Mouse (Mus musculus): ENCODE measurements around the gene Obsl1. TPM values are rescaled to one million over a fixed set of nuclear protein-coding genes. Genes with fewer than 3 reads are reported as not detected.

Gene Obsl1
- total and polyA plus RNA-seq, 3 experiments = 0.47 to 0.84 TPM; not detected in 1

DNA sequence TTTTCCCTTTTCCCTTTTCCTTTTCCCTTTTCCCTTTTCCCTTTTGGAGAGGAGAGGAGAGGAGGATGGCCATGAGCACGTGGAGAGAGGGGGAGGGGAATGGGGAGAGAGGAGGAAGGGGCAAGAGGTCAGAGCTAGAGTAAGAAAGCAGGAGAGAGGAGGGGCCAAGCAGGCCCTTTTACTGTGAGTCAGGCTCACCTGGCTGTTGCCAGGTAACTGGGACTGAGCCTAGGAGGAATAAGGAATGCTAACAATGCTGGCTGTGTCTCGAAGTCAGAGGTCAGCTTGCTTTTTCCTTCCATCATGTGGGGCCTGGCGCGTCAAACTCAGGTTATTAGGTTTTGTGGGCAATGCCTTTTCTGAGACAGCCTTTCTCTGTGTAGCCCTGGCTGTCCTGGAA lies 11.7 kb upstream of the Obsl1 start:
- H3K9ac ChIP-seq (ENCODE audit: insufficient read depth, low read depth) = no peak overlapping the region
- no peak overlapping the region for H3K4me2 ChIP-seq (ENCODE audit: insufficient read depth, low read depth, poor library complexity, severe bottlenecking)
- H3K36me3 ChIP-seq (replicated peaks in 1 of 2; ENCODE audit: control insufficient read depth in 1 of 2, insufficient read depth in 1 of 2, low read length in 1 of 2) = no peaks in the 10 kb centered on the region
- H3K4me3 ChIP-seq (replicated peaks in 1 of 3; ENCODE audit: low read depth in 2 of 3, low read length in 2 of 3, poor library complexity in 1 of 3) = no peak overlapping the region
- in situ Hi-C loops (cut with MboI; ENCODE audit: low pct_ligation_motif_present, low pct_unique_long_range_greater_than_20kb, low sequenced_read_pairs) (no loop called here), dilution Hi-C loops (cut with MboI; ENCODE audit: extremely low pct_ligation_motif_present, extremely low pct_unique_long_range_greater_than_20kb, low sequenced_read_pairs) (no loop called here)
- H3K27me3 ChIP-seq (replicated peaks) = peaks cover 2% of the 10 kb centered on the region
- no peaks in the 10 kb centered on the region for H3K79me2 ChIP-seq (replicated peaks; ENCODE audit: control insufficient read depth, extremely low read depth, insufficient read depth, poor library complexity, severe bottlenecking)
- no peak for DNase-seq (ENCODE audit: extremely low read depth)
- no peak overlapping the region for H3K27ac ChIP-seq (ENCODE audit: insufficient read depth, low read depth)
- H3K9me3 ChIP-seq (replicated peaks; ENCODE audit: low read length) = no peaks in the 10 kb centered on the region
- H3K4me1 ChIP-seq (ENCODE audit: control insufficient read depth in 1 of 2, insufficient read depth in 2 of 2) = peaks cover 0 to 9% of the 10 kb centered on the region in 2 experiments; a peak in 2 of 4 replicates
- no peak for TF ChIP-seq NRF1 (IDR thresholded peaks at IDR 0.05; ENCODE audit: low read depth, low read length)
- TF ChIP-seq CHD1 (IDR thresholded peaks at IDR 0.05; ENCODE audit: low read depth, low read length) = no peak
- no peak for TF ChIP-seq RAD21 (IDR thresholded peaks at IDR 0.05; ENCODE audit: low read depth, low read length)
- TF ChIP-seq ZC3H11A (IDR thresholded peaks at IDR 0.05; ENCODE audit: low read depth, low read length) = no peak
- TF ChIP-seq SMC3 (IDR thresholded peaks at IDR 0.05; ENCODE audit: low read depth, low read length) = no peak
- no peak for TF ChIP-seq GABPA (IDR thresholded peaks at IDR 0.05; ENCODE audit: insufficient replicate concordance, low read depth, low read length)
- no peak for TF ChIP-seq CTCF (conservative IDR thresholded peaks at IDR 0.05 in 1 of 2, IDR thresholded peaks at IDR 0.05 in 1 of 2; ENCODE audit: low read depth in 2 of 2, low read length in 2 of 2)
- no peak for TF ChIP-seq USF2 (conservative IDR thresholded peaks at IDR 0.05; ENCODE audit: low read depth, low read length)
- TF ChIP-seq ZNF384 (IDR thresholded peaks at IDR 0.05; ENCODE audit: low read depth, low read length) = no peak
- TF ChIP-seq HCFC1 (IDR thresholded peaks at IDR 0.05; ENCODE audit: low read depth, low read length) = no peak
- no peak for TF ChIP-seq POLR2AphosphoS2 (IDR thresholded peaks at IDR 0.05; ENCODE audit: low read depth, low read length)
- no peak for TF ChIP-seq IRF4 (IDR thresholded peaks at IDR 0.05; ENCODE audit: low read depth, low read length)

DNA sequence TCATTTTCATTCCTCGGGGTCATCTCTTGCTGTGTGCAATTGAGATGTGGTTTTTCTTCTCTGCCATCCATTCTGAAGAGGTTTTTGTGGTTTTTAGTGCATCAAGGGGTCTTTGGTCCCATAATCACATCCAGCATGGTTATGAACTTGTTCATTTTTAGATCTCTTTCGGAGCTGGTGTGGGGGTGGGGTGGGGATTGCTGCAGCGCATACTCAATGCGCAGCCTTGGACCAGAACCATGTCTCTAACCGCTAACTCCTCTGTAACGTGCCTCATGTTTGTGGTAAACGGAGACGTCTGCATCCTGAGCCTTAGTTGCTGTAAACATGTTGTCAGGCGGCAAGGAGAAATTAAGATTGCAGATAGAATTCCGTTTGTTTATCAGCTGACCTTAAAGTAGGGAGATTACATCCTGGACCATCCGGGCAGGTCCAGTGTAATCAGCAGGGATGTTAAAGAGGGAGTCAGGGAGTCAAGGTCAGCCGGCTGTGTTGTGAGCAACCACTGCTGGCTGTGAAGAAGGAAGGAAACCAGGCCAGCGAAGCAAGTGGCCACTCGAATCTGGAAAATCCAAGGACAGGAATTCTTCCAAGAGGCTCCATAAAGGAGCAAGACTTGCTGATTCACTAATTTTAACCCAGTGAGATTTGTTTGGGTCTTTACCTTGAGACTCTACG lies 10.6 kb upstream of the Obsl1 start:
- in situ Hi-C loops (cut with MboI; ENCODE audit: low pct_ligation_motif_present, low pct_unique_long_range_greater_than_20kb, low sequenced_read_pairs) = no loop called here
- Histone ChIP-seq H3K79me2 (replicated peaks; ENCODE audit: control insufficient read depth, extremely low read depth, insufficient read depth, poor library complexity, severe bottlenecking) (no peaks in the 10 kb centered on the region), H3K27ac (ENCODE audit: insufficient read depth, low read depth) (no peak overlapping the region), H3K4me1 (ENCODE audit: control insufficient read depth in 1 of 2, insufficient read depth in 2 of 2) (peaks cover 0 to 2% of the 10 kb centered on the region in 2 experiments; a peak in 1 of 4 replicates), H3K36me3 (replicated peaks in 1 of 2; ENCODE audit: control insufficient read depth in 1 of 2, insufficient read depth in 1 of 2, low read length in 1 of 2) (no peaks in the 10 kb centered on the region), H3K9ac (ENCODE audit: insufficient read depth, low read depth) (no peak overlapping the region), H3K4me2 (ENCODE audit: insufficient read depth, low read depth, poor library complexity, severe bottlenecking) (no peak overlapping the region), H3K4me3 (replicated peaks in 1 of 3; ENCODE audit: low read depth in 2 of 3, low read length in 2 of 3, poor library complexity in 1 of 3) (no peak overlapping the region), H3K27me3 (replicated peaks) (peaks cover 2% of the 10 kb centered on the region), H3K9me3 (replicated peaks; ENCODE audit: low read length) (no peaks in the 10 kb centered on the region)
- TF ChIP-seq JUND (conservative IDR thresholded peaks at IDR 0.05; ENCODE audit: low read depth, low read length) (no peak), RCOR1 (conservative IDR thresholded peaks at IDR 0.05; ENCODE audit: low read depth, low read length) (no peak), MAFK (IDR thresholded peaks at IDR 0.05; ENCODE audit: insufficient replicate concordance, low read length) (no peak), USF1 (IDR thresholded peaks at IDR 0.05; ENCODE audit: low read depth, low read length) (no peak), EP300 (IDR thresholded peaks at IDR 0.05; ENCODE audit: low read length) (no peak), ETS1 (conservative IDR thresholded peaks at IDR 0.05; ENCODE audit: low read depth, low read length) (no peak), MAX (IDR thresholded peaks at IDR 0.05; ENCODE audit: low read length) (no peak), CHD2 (IDR thresholded peaks at IDR 0.05; ENCODE audit: low read length) (no peak), HCFC1 (IDR thresholded peaks at IDR 0.05; ENCODE audit: low read depth, low read length) (no peak), POLR2A (IDR thresholded peaks at IDR 0.05; ENCODE audit: low read depth, low read length) (no peak)
- dilution Hi-C loops (cut with MboI; ENCODE audit: extremely low pct_ligation_motif_present, extremely low pct_unique_long_range_greater_than_20kb, low sequenced_read_pairs) = no loop called here
- no peak for DNase-seq (ENCODE audit: extremely low read depth)
